Mouse (Mus musculus) stomach, embryonic 16.5 days (tissue): ENCODE measurements around the gene Bmpr1a. TPM values are rescaled to one million over a fixed set of nuclear protein-coding genes. Genes with fewer than 3 reads are reported as not detected.

Experiments
- ATAC-seq: fragments of 200-750 bp; cut with Nextera tagmentation; 2 replicates; pipeline ENCODE4 v1.8.0; 2017; ENCODE audit warnings: moderate number of reproducible peaks, moderate TSS enrichment; ENCODE audit not compliant: insufficient read depth, low FRiP score
- H3K27ac ChIP-seq: fragments of 300-500 bp; sonication (generic); 2 replicates; pipeline ENCODE4 v1.5.1; 2014; ENCODE audit warnings: low read length
- H3K27me3 ChIP-seq: fragments of 300-500 bp; sonication (generic); 2 replicates; pipeline ENCODE4 v1.6.1; 2014; ENCODE audit warnings: low read length, control low read depth, mixed read lengths; ENCODE audit not compliant: control insufficient read depth, insufficient read depth
- H3K36me3 ChIP-seq: fragments of 300-500 bp; sonication (generic); 2 replicates; pipeline ENCODE4 v1.6.1; 2014; ENCODE audit warnings: low read length; ENCODE audit not compliant: control insufficient read depth, insufficient read depth
- H3K4me1 ChIP-seq: fragments of 300-500 bp; sonication (generic); 2 replicates; pipeline ENCODE4 v1.6.1; 2014; ENCODE audit warnings: low read length, control low read depth, mixed read lengths; ENCODE audit not compliant: control insufficient read depth, insufficient read depth
- H3K4me2 ChIP-seq: fragments of 300-500 bp; sonication (generic); 2 replicates; pipeline ENCODE4 v1.6.1; 2014; ENCODE audit warnings: low read depth, low read length, mixed read lengths
- H3K4me3 ChIP-seq: fragments of 300-500 bp; sonication (generic); replicated peaks from 2 replicates; pipeline ENCODE4 v1.5.1; 2014; ENCODE audit warnings: mild to moderate bottlenecking, low read length
- H3K9ac ChIP-seq: fragments of 300-500 bp; sonication (generic); 2 replicates; pipeline ENCODE4 v1.6.1; 2014; ENCODE audit warnings: low read length
- H3K9me3 ChIP-seq: fragments of 300-500 bp; sonication (generic); replicated peaks from 2 replicates; pipeline ENCODE4 v1.6.1; 2016; ENCODE audit warnings: low read length, control low read depth; ENCODE audit not compliant: control insufficient read depth
- WGBS: fragments of 180-500 bp; shearing (Covaris S2); extraction: QIAGEN DNeasy Blood & Tissue Kit; methylation state at CpG from one replicate; pipeline ENCODE4 v1.1.7; 2014; 5-methylcytosine and 5-hydroxymethylcytosine counted together
- polyA plus RNA-seq: library from polyadenylated mRNA; unstranded; fragments of >200 nt; fragmentation: Nextera tagmentation; extraction: Ambion mirVana; gene quantifications from 2 replicates; pipeline ENCODE4 v1.2.1, GENCODE M21; 2015

Bmpr1a gene
- polyA plus RNA-seq: 22.4 and 22.9 TPM in 2 replicates

- ATAC-seq: no peak; the same call in 1 of the 2 replicates
- WGBS: 7% methylated on average over 15 of the region's 15 CpGs
- no peaks in the 10 kb centered on the region for H3K9me3 ChIP-seq
Observed at GRCm38 (mm10) chr14:34503325-34503647, at the start of gene Bmpr1a. TSS of gene Bmpr1a (minus strand) at chr14:34503341.

DNA sequence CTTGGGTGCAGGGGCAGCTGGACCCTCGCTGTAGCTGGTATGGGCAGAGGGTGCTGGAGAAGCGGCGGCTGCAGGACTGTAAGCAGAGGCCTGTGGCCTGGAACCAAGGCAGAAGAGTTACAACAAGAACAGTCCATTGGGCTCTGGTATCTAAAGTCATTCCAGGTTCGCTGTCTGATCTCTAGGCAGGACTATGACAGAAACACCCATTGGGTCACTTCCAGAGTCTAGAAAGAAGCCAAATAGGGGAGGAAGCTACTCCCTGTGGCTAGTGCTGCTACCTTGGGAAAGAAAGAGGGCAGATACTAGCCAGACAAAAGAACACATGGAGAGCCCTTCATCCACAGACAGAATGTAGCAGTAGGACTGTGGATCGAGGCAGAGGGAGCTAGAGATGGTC, 49.1 kb upstream of the Bmpr1a start:
- peaks cover 5% of the 10 kb centered on the region; the same call in 1 of the 2 replicates for H3K4me1 ChIP-seq
- ATAC-seq: no peak
- no peak overlapping the region for H3K9ac ChIP-seq
- H3K4me3 ChIP-seq: no peak overlapping the region
- H3K9me3 ChIP-seq: no peaks in the 10 kb centered on the region
- H3K36me3 ChIP-seq: no peaks in the 10 kb centered on the region
- WGBS: 90% methylated on average over 5 of the region's 5 CpGs
- no peaks in the 10 kb centered on the region for H3K27me3 ChIP-seq
- no peak overlapping the region for H3K27ac ChIP-seq
- no peak overlapping the region for H3K4me2 ChIP-seq

More at GRCm38 (mm10) chr14:34503325-34503647, at the start of gene Bmpr1a:
- peaks cover 27% of the 10 kb centered on the region for H3K4me1 ChIP-seq
- no peaks in the 10 kb centered on the region for H3K27me3 ChIP-seq
- peak within 1 kb of the TSS; percentile 83 for H3K4me2 ChIP-seq
- no peaks in the 10 kb centered on the region for H3K36me3 ChIP-seq
- peak within 1 kb of the TSS; percentile 99 for H3K9ac ChIP-seq
- H3K4me3 ChIP-seq: peak within 1 kb of the TSS; percentile 94
- H3K27ac ChIP-seq: peak within 1 kb of the TSS; percentile 97

DNA sequence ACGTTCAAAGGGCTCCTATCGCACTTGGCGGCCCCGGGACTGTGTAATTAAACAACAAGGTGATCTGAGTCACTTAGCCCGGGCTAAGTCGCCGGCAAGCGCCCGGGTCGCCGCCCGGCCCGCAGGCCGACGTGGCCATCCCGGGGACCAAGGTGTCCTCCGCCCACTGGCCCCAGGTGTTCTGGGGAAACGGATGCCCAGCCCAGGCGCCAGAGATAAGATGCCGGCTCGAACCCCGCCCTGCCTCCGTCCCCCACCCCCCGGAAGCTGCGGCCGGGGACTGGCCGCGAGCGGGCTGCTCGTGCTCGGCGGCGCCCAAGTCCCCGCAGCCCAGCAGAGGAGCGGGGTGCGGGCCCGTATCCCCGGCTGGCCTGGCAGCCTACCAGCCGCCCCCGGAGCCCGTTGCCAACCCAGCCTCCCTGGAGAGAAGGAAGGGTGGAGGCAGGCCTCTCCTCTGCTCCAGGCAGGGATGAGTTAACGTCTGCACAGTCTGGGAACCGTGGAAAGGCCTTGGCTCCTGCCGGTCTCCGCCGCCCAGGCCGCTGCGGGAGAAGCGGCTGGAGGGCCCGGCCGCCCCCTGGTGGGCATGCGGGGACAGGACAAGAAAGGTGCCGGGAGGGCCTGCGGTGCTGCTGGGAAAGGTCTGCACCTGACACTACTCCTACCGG, 46.0 kb upstream of the Bmpr1a start:
- Histone ChIP-seq H3K9me3 (no peaks in the 10 kb centered on the region), H3K9ac (peak overlapping the region; percentile 83), H3K27ac (peak overlapping the region; percentile 97), H3K27me3 (no peaks in the 10 kb centered on the region), H3K36me3 (no peaks in the 10 kb centered on the region), H3K4me3 (peak overlapping the region; percentile 59), H3K4me2 (peak overlapping the region; percentile 69), H3K4me1 (peaks cover 15% of the 10 kb centered on the region)
- ATAC-seq: peak; percentile 93
- WGBS: under 1% methylated on average over 55 of the region's 55 CpGs

- Histone ChIP-seq H3K27me3 (no peaks in the 10 kb centered on the region), H3K9me3 (no peaks in the 10 kb centered on the region), H3K36me3 (no peaks in the 10 kb centered on the region), H3K27ac (peak overlapping the region; percentile 97), H3K4me1 (peaks cover 18% of the 10 kb centered on the region), H3K4me3 (peak overlapping the region; percentile 59), H3K9ac (peak overlapping the region; percentile 83), H3K4me2 (peak overlapping the region; percentile 69)
- under 1% methylated on average over 27 of the region's 27 CpGs for WGBS
- peak; percentile 70 for ATAC-seq
Observed at GRCm38 (mm10) chr14:34548391-34549001, 45.4 kb upstream of the Bmpr1a start.

- no peaks in the 10 kb centered on the region for H3K9me3 ChIP-seq
- H3K36me3 ChIP-seq: no peaks in the 10 kb centered on the region
- 52% methylated on average over 2 of the region's 2 CpGs for WGBS
- H3K4me1 ChIP-seq: peaks cover 21% of the 10 kb centered on the region
- no peaks in the 10 kb centered on the region for H3K27me3 ChIP-seq
- H3K27ac ChIP-seq: peak overlapping the region; percentile 66; the same call in 1 of the 2 replicates
- H3K4me2 ChIP-seq: no peak overlapping the region
- no peak overlapping the region for H3K9ac ChIP-seq
- ATAC-seq: no peak
- no peak overlapping the region for H3K4me3 ChIP-seq
Observed at GRCm38 (mm10) chr14:34544545-34544944, 41.4 kb upstream of the Bmpr1a start.

DNA sequence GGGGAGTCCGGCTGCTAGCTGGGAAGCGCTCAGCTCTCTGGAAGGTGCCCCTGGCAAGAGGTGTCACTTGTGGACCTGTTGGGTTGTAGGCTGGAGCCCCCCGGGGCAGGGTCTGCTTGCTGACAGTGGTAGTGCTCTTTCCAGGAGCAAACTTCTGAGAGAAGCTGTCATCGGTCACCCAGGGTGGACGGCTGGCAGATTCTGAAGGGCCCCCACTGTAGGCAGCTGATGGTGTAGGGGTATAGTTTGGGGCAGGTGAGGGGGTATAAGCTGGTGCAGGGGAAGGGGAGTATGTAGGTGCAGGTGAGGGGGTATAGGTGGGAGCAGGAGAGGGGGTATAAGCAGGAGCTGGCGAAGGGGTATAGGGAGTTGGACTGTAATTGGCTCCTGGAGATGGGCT, 40.9 kb upstream of the Bmpr1a start:
- ATAC-seq: no peak
- peak overlapping the region; percentile 66 for H3K27ac ChIP-seq

DNA sequence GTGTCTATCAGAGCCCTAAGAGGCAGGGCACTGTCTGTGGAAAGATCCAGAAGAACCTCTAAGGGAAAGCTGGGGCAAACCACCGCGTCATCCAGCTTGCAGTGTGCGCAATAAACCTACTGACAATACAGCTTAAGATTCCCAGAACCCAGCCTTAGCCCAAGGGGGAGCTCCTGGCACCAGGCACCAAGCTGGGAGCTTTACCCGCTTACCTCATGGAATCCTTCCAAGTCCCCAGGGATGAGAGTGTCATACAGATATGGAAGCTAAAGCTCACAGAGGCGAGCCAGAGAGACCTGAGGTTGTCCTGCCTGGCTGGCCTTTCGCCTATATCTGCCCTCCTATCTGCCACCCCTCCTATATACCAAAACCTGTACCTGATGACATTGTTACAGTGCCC, 40.5 kb upstream of the Bmpr1a start:
- Histone ChIP-seq H3K4me3 (no peak overlapping the region), H3K27ac (peak overlapping the region; percentile 66; the same call in 1 of the 2 replicates), H3K4me2 (no peak overlapping the region), H3K36me3 (no peaks in the 10 kb centered on the region), H3K9ac (0 out of 2 replicates have a peak overlapping the region, but pooled peaks have one; percentile 7), H3K9me3 (no peaks in the 10 kb centered on the region), H3K4me1 (peaks cover 21% of the 10 kb centered on the region), H3K27me3 (no peaks in the 10 kb centered on the region)
- ATAC-seq: no peak
- 80% methylated on average over 6 of the region's 6 CpGs for WGBS

More for the DNA sequence above, 40.9 kb upstream of the Bmpr1a start:
- peaks cover 21% of the 10 kb centered on the region for H3K4me1 ChIP-seq
- H3K4me3 ChIP-seq: no peak overlapping the region
- 0 out of 2 replicates have a peak overlapping the region, but pooled peaks have one; percentile 7 for H3K9ac ChIP-seq
- no peaks in the 10 kb centered on the region for H3K9me3 ChIP-seq
- H3K36me3 ChIP-seq: no peaks in the 10 kb centered on the region
- H3K27me3 ChIP-seq: no peaks in the 10 kb centered on the region
- H3K4me2 ChIP-seq: no peak overlapping the region
- WGBS: 84% methylated on average over 6 of the region's 6 CpGs

GRCm38 (mm10) chr14:34541896-34542295, 38.8 kb upstream of the Bmpr1a start:
- 84% methylated on average over 5 of the region's 5 CpGs for WGBS
- Histone ChIP-seq H3K9ac (no peak overlapping the region), H3K9me3 (no peaks in the 10 kb centered on the region), H3K4me1 (peaks cover 15% of the 10 kb centered on the region), H3K4me3 (no peak overlapping the region), H3K27me3 (no peaks in the 10 kb centered on the region), H3K27ac (peak overlapping the region; percentile 91), H3K4me2 (no peak overlapping the region), H3K36me3 (no peaks in the 10 kb centered on the region)
- ATAC-seq: no peak

DNA sequence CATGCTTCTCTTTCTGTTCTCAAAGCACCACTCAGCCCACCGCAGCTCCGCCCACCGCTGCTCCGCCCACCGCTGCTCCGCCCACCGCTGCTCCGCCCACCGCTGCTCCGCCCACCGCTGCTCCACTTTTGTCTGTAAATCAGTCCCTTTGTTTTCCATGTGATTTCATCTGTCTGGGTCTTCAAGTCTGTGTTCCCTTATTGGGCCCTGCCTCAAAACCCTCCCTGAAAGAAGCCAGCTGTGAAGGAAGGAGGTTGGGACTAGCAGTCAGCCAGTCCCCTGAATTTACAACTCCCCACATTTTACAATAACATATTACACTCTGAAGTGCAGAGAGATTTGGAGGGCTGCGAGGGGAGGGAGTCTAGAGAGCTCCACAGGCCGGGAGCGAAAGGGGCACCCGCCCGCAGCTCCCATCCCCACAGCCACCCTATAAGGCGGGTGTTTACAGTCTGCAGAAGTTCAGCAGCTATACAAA, 37.6 kb upstream of the Bmpr1a start:
- no peaks in the 10 kb centered on the region for H3K36me3 ChIP-seq
- peak overlapping the region; percentile 42 for H3K4me2 ChIP-seq
- H3K27ac ChIP-seq: peak overlapping the region; percentile 91
- peak overlapping the region; percentile 10; the same call in 1 of the 2 replicates for H3K4me3 ChIP-seq
- WGBS: 8% methylated on average over 16 of the region's 17 CpGs
- peak; percentile 86 for ATAC-seq
- H3K27me3 ChIP-seq: no peaks in the 10 kb centered on the region
- peaks cover 15% of the 10 kb centered on the region for H3K4me1 ChIP-seq
- peak overlapping the region; percentile 49 for H3K9ac ChIP-seq
- no peaks in the 10 kb centered on the region for H3K9me3 ChIP-seq
